Mouse (Mus musculus): ENCODE data around the gene Smim24. TPM values are rescaled to one million over a fixed set of nuclear protein-coding genes. Genes with fewer than 3 reads are reported as not detected.

The Smim24 gene
- total RNA-seq, 2 experiments from 2014 or later = 13.3 to 37.5 TPM

DNA sequence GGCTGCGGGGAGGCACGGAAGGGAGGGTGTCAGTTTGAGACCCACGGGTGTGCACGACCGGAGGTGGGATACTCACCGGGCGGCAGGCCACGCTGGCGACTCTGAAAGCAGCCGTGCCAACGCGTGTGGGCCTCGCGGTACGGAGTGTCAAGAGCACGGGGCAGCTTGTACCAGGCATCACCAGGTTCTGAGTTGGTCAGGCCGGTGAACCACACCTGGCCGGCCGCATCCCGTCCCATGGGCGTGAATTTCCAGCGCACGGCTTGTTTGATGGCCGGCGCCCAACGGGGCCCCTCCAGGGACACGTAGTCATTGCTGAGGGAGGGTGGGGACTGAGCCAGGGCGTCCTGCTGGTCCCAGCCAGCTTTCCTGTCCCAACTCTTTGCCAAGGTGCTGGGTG is 28.2 kb upstream of the Smim24 start:
- no peak for ATAC-seq (replicated peaks; ENCODE audit: poor library complexity, severe bottlenecking)

GRCm38 (mm10) chr10:81365073-81365472 is 27.8 kb upstream of the Smim24 start:
- ATAC-seq (replicated peaks; ENCODE audit: poor library complexity, severe bottlenecking) = no peak

- peak; percentile 40 for ATAC-seq (replicated peaks; ENCODE audit: poor library complexity, severe bottlenecking)
Measured at GRCm38 (mm10) chr10:81365672-81366476, 27.0 kb upstream of the Smim24 start, which contains the start of gene 4930404N11Rik. 4930404N11Rik (minus strand) TSS chr10:81365816.

DNA sequence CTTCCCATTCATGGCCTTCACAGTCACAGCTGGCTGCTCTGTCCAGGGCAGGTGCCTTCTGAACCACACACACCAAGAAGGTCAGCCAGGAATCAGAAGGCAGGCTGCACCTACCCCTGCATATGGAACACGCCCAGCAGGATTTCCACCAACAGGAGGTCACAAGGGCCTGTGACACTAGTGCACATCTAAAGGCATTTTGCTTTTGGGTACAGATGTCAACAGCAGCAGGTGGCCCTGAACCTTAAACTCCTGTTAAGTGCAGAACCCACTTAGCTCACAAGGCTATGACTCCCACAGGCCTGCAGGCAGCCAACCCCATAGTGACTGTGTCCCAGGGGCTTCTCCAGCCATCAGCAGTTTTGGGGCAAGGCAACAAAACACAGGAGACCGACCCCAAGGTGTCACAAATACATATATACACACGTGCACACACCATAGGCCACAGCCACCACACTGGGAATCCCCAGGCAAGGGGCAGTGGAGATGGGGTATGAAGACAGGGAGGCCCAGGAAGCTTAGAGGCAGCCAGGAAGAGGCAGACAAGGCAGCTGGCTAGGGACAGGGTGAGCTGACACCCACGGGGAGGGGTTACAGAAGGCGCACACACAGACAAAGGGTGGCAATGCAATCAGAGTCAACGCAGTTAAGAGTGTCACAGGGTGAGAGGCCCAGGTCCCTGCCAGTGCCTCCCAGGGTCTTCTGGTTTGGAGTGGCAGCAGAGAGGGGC is 26.2 kb upstream of the Smim24 start:
- ATAC-seq (replicated peaks; ENCODE audit: poor library complexity, severe bottlenecking) = no peak

DNA sequence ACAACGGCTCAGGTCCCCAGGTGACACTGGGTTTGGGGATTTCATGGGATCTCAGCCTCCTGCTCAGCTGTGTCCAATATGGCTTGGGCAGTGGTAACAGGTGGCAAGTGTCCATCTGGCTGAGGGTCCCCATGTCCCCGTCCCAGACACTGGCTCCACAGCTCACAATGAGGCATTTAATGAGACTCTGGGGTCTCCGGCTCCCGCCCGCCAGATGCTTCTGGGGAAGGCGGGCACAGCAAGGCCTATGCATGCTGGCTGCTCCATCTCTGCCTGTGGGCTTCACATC is 25.7 kb upstream of the Smim24 start:
- no peak for ATAC-seq (replicated peaks; ENCODE audit: poor library complexity, severe bottlenecking)

DNA sequence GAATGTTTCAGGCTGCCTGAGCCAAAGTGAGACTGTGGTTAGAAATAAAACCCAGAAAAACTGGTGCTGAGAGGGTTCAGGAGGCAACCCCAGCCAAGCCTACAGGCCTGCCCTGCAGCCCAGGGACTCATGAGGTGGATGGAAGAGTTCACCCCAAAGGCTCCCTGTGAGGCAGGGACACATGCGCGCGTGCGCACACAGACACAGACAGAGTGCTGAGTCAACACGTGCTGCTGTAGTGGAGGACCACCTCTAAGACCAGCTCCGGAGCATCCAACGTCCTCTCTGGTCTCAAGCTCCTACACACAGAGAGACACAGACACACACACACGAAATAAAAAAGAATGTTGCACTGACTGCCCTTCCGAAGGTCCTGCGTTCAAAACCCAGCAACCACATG is 17.5 kb upstream of the Smim24 start:
- ATAC-seq (replicated peaks; ENCODE audit: poor library complexity, severe bottlenecking) = no peak

GRCm38 (mm10) chr10:81376561-81377361 is 16.1 kb upstream of the Smim24 start:
- ATAC-seq (replicated peaks; ENCODE audit: poor library complexity, severe bottlenecking) = no peak

DNA sequence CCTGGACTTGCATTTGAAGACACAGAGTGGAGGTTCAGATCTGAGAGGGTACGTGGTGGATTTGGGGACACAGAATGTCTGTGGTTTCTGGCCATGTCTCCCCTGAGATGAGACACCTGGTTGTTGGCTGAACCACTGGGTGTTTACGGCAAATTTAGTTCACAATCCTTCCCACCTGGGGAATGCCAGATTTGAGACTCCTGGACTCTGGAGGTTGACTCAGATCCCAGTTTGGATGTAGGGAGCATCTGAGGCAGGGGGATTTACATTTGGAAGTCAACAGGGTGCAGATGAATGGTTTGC is 15.5 kb upstream of the Smim24 start:
- no peak for ATAC-seq (replicated peaks; ENCODE audit: poor library complexity, severe bottlenecking)

DNA sequence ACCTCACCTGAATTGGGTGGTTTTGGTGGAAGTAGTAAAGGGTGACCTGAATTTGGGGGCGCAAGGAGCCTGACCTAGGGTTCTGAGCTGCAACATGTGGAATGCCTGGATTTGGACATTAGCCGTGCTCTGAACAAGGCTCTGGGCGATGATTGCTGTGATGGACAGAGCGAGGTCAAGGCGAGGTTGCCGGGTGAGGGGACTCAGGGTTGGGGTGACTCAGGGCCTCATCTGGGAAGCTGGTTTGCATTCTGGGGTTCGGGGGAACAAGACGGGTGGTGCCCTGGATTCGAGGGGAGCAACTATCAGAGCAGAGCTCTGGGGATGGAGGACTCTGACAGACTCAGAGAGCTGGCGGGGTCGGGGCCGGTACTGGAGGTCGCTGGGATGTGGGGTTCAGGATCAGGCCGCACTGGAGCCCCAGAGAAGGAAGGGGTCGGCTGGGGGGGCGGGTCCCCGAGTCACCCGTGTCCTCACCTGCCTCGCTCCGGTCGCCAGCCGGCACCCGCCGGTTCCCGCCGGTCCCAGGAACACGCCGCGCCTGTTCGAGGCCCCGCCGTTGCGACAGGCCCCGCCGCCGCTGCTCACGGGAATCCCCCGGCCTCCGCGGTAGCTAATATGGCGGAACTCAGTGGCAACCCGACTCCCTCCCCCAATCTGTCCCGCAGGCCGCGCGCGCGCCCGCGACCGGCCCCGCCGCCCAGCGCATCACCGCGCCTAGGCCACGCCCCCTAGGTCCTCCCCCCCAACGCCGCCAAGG is 14.9 kb upstream of the Smim24 start, which contains the start of gene Fzr1:
Fzr1 (minus strand) TSS at position 724 of the 760 bp plus-strand sequence.
- no peak for ATAC-seq (replicated peaks; ENCODE audit: poor library complexity, severe bottlenecking)

DNA sequence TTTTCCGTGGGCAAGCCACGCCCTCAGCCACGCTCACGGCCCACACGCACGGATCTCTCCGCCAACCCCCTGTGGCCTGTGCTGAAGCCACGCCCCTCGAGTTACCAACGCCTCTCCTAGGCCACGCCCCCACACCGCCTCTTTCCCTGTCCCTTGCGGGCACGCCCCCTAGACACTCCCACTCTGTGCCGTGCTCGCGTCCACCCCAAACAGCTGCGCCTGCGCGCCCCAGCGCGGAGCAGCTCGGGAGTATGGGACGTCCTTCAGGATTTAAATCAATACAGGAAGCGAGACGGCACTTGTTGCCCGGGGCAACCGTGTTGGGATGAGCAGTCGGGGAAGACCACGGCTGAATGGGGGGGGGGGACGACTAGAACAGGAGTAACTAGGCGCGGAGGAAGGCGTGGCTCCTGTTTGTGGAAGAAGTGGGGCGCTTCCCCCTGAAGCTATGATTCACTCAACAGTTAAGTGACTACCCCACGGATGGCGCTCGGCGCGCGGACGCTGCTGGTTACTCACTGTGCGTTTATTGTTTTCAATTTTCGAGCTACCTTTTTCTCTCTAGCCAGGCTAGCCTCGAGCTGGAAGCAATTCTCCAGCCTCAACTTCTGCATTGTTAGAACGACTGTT is 14.2 kb upstream of the Smim24 start:
- ATAC-seq (replicated peaks; ENCODE audit: poor library complexity, severe bottlenecking) = peak; percentile 90

DNA sequence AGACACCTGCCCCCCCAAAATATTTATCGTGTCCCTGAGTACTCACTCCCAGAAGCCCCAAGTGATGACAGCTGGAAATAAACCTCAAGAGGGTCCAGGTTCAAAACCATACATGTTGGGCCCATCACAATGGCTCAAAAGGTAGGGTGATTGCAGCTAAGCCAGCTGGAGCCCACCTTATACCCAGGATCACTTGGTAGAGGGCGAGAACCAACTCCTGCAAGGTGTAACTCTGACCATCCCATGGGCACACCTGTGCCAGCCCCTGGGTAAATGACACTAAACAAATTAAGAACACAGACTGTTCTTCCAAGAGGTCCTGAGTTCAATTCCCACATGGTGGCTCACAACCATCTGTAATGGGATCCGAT is 13.7 kb upstream of the Smim24 start:
- no peak for ATAC-seq (replicated peaks; ENCODE audit: poor library complexity, severe bottlenecking)

- ATAC-seq (replicated peaks; ENCODE audit: poor library complexity, severe bottlenecking) = no peak
Measured at GRCm38 (mm10) chr10:81379809-81380378, 13.0 kb upstream of the Smim24 start.

GRCm38 (mm10) chr10:81382039-81382438 is 10.8 kb upstream of the Smim24 start:
- no peak for ATAC-seq (replicated peaks; ENCODE audit: poor library complexity, severe bottlenecking)

DNA sequence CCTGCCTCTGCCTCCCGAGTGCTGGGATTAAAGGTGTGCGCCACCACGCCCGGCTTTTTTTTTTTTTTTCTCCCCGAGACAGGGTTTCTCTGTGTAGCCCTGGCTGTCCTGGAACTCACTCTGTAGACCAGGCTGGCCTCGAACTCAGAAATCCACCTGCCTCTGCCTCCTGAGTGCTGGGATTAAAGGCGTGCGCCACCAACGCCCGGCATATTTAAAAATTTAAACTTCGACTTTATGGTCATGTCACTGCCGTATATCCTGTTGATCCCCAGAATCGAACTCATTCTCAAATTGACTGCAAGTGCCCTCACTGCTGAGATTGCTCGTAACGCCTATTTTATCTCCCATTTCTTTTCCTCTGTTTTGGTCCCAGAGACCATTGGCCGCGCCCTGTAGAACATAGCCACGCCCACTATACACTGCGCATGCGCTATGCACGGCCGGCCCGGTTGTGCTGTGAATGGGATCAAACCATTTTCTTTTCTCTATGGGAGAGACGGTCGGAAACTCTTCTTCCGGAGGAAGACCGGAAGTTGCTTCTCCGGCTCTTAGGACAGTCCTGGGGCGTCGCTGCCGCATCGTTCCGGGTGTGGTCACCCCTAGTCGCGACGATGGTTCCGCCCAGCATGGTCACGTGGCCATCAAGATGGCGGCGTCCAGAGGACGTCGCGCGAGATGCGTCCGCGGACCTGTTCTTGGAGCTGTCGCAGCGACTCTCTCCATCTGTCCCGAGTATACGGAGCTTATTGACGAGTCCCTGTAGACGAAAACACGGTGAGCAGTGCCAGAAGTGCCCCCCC is 8.8 kb upstream of the Smim24 start, which contains the start of the genes Dohh and Gm48551:
Dohh (plus strand) TSS at position 627 of the 803 bp plus-strand sequence.
Gm48551 (plus strand) TSS at position 665 of the 803 bp plus-strand sequence.
- peak; percentile 82 for ATAC-seq (replicated peaks; ENCODE audit: poor library complexity, severe bottlenecking)

DNA sequence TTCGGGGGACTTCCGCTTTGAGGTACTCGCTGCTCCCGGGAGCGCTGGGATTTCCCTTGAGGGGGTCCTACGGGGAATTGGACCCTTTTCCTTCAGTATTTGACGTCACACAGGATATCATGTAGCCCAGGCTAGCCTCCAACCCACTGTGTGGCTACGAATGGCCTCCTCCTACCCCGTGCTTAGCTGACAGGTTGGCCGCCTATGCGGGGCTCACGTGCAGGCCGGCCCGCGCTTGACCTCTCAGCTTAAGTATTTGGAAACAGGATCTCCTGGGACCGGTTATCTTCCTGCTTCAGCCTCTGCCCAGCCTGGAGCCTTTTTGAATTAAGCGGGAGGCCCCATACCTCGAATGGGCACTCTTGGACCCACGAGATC is 8.3 kb upstream of the Smim24 start:
- peak; percentile 21 for ATAC-seq (replicated peaks; ENCODE audit: poor library complexity, severe bottlenecking)

DNA sequence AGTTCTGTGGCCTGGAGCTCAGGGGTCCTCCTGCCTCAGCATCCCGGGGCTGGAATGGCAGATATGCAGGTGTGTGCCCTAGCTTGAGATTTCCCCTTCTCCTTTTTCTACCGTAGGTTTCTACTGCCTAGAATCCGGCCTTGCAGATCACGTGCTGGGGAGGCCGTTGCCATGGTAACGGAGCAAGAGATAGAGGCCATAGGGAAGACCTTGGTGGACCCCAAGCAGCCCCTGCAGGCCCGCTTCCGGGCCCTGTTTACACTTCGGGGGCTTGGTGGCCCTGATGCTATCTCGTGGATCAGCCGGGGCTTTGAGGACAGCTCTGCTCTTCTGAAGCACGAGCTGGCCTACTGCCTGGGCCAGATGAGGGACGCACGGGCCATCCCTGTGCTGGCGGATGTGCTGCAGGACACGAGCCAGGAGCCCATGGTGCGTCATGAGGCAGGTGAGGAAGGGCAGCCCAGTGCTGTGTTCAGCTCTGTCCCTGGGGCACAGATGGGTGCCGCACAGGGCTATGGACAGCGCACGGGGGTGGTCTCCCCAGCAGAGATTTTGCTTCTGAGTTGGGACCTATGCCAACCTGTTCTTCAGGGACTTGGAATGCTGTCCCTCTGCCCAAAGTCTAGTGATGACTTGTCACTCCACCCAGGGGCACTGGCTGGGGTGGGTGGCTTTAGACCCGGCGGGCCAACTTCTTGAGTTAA is 7.1 kb upstream of the Smim24 start:
- ATAC-seq (replicated peaks; ENCODE audit: poor library complexity, severe bottlenecking) = no peak

DNA sequence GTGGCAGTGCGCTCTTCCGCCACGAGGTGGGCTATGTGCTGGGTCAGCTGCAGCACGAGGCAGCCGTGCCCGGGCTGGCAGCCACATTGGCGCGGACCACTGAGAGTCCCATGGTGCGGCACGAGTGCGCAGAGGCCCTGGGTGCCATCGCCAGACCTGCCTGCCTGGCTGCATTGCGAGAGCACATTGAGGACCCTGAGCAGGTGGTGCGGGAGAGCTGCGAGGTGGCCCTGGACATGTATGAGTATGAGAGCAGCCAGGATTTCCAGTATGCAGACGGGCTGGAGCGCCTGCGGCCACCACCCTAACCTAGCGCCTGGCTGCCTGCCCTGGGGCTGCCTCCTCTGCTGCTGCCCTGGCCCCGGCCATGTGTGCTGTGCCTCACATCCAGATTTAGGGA is 5.1 kb upstream of the Smim24 start:
- ATAC-seq (replicated peaks; ENCODE audit: poor library complexity, severe bottlenecking) = no peak

DNA sequence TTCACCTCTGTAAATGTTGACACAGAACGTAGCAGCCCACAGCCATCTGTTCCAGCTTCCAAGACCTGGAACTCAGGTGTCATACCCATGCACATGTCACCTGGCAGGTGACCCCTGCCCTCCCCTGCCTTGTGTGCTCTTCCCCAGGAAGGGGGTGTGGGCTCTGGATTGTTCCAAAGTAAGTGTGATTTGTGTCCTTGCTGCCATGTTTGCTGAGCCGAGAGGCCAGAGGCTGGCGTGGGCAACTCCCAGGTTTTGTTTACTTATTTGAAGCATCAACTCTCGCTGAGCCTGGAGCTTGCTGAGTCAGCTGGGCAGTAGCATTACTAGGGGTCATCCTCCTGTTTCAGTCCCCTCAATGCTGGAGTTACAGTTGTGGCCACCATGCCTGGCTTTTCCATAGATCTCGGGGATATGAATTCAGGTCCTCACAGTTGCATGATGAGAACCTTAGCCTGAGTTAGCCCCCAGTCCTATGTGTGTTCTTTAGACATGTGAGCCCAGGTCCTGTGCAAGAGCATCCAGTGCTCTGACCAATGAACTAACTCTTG is 4.3 kb upstream of the Smim24 start, which contains the start of gene Gm48552:
Gm48552 (plus strand) TSS at position 501 of the 551 bp plus-strand sequence.
- no peak for ATAC-seq (replicated peaks; ENCODE audit: poor library complexity, severe bottlenecking)
